Mouse (Mus musculus) brown adipose tissue, adult 24 weeks (tissue): Measurements from ENCODE around the gene Cby3. TPM values are rescaled to one million over a fixed set of nuclear protein-coding genes. Genes with fewer than 3 reads are reported as not detected.
A peak's percentile ranks its signal among the peaks of the same experiment; 100 is the strongest.

Experiments used
- H3K27ac ChIP-seq: fragments of 200-500 bp; replicated peaks from 2 replicates; pipeline ENCODE4 v1.5.1; 2012; ENCODE audit warnings: low read depth, mild to moderate bottlenecking, low read length
- H3K4me1 ChIP-seq: fragments of 200-500 bp; 2 replicates; pipeline ENCODE4 v1.6.1; 2012; ENCODE audit warnings: low read length, mixed read lengths; ENCODE audit not compliant: control insufficient read depth, insufficient read depth, insufficient read length
- H3K4me3 ChIP-seq: fragments of 200-500 bp; 2 replicates; pipeline ENCODE4 v1.5.1; 2012; ENCODE audit warnings: low read depth, mild to moderate bottlenecking, low read length, moderate library complexity; ENCODE audit not compliant: insufficient read depth
- polyA plus RNA-seq: library from polyadenylated mRNA; stranded (reverse); fragments of >200 nt; gene quantifications from 2 replicates; pipeline ENCODE4 v1.2.4, GENCODE M21; 2012; ENCODE audit not compliant: missing spikeins, insufficient read depth, insufficient read length

Gene Cby3
- polyA plus RNA-seq, 1 experiment, result not detected

GRCm38 (mm10) chr11:50374286-50375015 lies 20.2 kb downstream of the Cby3 start:
- Histone ChIP-seq H3K4me1 (peaks cover 3% of the 10 kb centered on the region; the same call in 1 of the 2 replicates), H3K4me3 (no peak overlapping the region), H3K27ac (no peak overlapping the region)

GRCm38 (mm10) chr11:50375421-50375820 lies 21.2 kb downstream of the Cby3 start:
- no peak overlapping the region for H3K4me3 ChIP-seq
- no peak overlapping the region for H3K27ac ChIP-seq
- peaks cover 6% of the 10 kb centered on the region for H3K4me1 ChIP-seq

- peaks cover 7% of the 10 kb centered on the region for H3K4me1 ChIP-seq
- H3K4me3 ChIP-seq, result peak overlapping the region; percentile 82
These were observed 22.0 kb downstream of the Cby3 start for GRCm38 (mm10) chr11:50376156-50376790.

GRCm38 (mm10) chr11:50376911-50377891 lies 22.9 kb downstream of the Cby3 start, which contains the start of gene Hnrnph1:
Hnrnph1 (plus strand) TSS chr11:50376990.
- Histone ChIP-seq H3K4me1 (peaks cover 6% of the 10 kb centered on the region; the same call in 1 of the 2 replicates), H3K27ac (peak within 1 kb of the TSS; percentile 95), H3K4me3 (peak within 1 kb of the TSS; percentile 87)

More at GRCm38 (mm10) chr11:50376156-50376790, 22.0 kb downstream of the Cby3 start:
- H3K27ac ChIP-seq, result no peak overlapping the region

- H3K27ac ChIP-seq, result peak overlapping the region; percentile 95
- peak overlapping the region; percentile 87 for H3K4me3 ChIP-seq
- H3K4me1 ChIP-seq, result peaks cover 6% of the 10 kb centered on the region; the same call in 1 of the 2 replicates
These were observed 23.8 kb downstream of the Cby3 start for GRCm38 (mm10) chr11:50377892-50378684.

GRCm38 (mm10) chr11:50379023-50379752 lies 24.9 kb downstream of the Cby3 start:
- Histone ChIP-seq H3K4me1 (peaks cover 6% of the 10 kb centered on the region; the same call in 1 of the 2 replicates), H3K27ac (no peak overlapping the region), H3K4me3 (peak overlapping the region; percentile 87)

- Histone ChIP-seq H3K27ac (no peak overlapping the region), H3K4me3 (no peak overlapping the region), H3K4me1 (peaks cover 6% of the 10 kb centered on the region; the same call in 1 of the 2 replicates)
These were observed 27.0 kb downstream of the Cby3 start for GRCm38 (mm10) chr11:50381311-50381710.

- Histone ChIP-seq H3K4me1 (no peaks in the 10 kb centered on the region), H3K27ac (no peak overlapping the region), H3K4me3 (no peak overlapping the region)
These were observed 33.0 kb downstream of the Cby3 start for GRCm38 (mm10) chr11:50387167-50387679.

- Histone ChIP-seq H3K4me3 (no peak overlapping the region), H3K4me1 (no peaks in the 10 kb centered on the region), H3K27ac (no peak overlapping the region)
These were observed 33.4 kb downstream of the Cby3 start for GRCm38 (mm10) chr11:50387697-50388096.

GRCm38 (mm10) chr11:50388217-50388929 lies 34.1 kb downstream of the Cby3 start:
- H3K27ac ChIP-seq, result no peak overlapping the region

GRCm38 (mm10) chr11:50389011-50389410 lies 34.7 kb downstream of the Cby3 start:
- Histone ChIP-seq H3K27ac (no peak overlapping the region), H3K4me1 (no peaks in the 10 kb centered on the region), H3K4me3 (no peak overlapping the region)

More at GRCm38 (mm10) chr11:50388217-50388929, 34.1 kb downstream of the Cby3 start:
- Histone ChIP-seq H3K4me3 (no peak overlapping the region), H3K4me1 (no peaks in the 10 kb centered on the region)

- no peak overlapping the region for H3K27ac ChIP-seq
- no peaks in the 10 kb centered on the region for H3K4me1 ChIP-seq
- H3K4me3 ChIP-seq, result no peak overlapping the region
These were observed 35.4 kb downstream of the Cby3 start for GRCm38 (mm10) chr11:50389616-50390015.
